Mouse (Mus musculus) cerebellum, adult 2 months (tissue): Measurements from ENCODE around the gene Baiap2. TPM values are rescaled to one million over a fixed set of nuclear protein-coding genes. Genes with fewer than 3 reads are reported as not detected.

Experiments
- DNase-seq, 2 experiments: peaks; one replicate each; pipeline ENCODE4 v3.0.0; 2021
- H3K27ac ChIP-seq: fragments of 200-500 bp; 2 replicates; pipeline ENCODE4 v1.5.1; 2012; ENCODE audit warnings: low read length, control low read depth, inconsistent platforms; ENCODE audit not compliant: insufficient read depth
- H3K27me3 ChIP-seq: fragments of 200-500 bp; 2 replicates; pipeline ENCODE4 v1.6.1; 2012; ENCODE audit warnings: inconsistent platforms, mild to moderate bottlenecking, low read length, moderate library complexity; ENCODE audit not compliant: control insufficient read depth, insufficient read depth
- H3K4me1 ChIP-seq: fragments of 200-500 bp; 2 replicates; pipeline ENCODE4 v1.6.1; 2011; ENCODE audit warnings: low read length; ENCODE audit not compliant: control insufficient read depth, insufficient read depth
- H3K4me3 ChIP-seq: fragments of 200-500 bp; replicated peaks from 2 replicates; pipeline ENCODE3; 2011; ENCODE audit warnings: mild to moderate bottlenecking, low read depth, low read length, control low read depth; ENCODE audit not compliant: insufficient read depth
- CTCF ChIP-seq: fragments of 200-500 bp; IDR thresholded peaks from 2 replicates; pipeline ENCODE4 v1.5.1; 2011; ENCODE audit warnings: low read depth, mild to moderate bottlenecking, control low read depth, low read length, moderate library complexity, borderline replicate concordance; ENCODE audit not compliant: insufficient read depth
- POLR2A ChIP-seq: fragments of 200-500 bp; IDR thresholded peaks from 2 replicates; pipeline ENCODE4 v1.6.1; 2011; ENCODE audit warnings: low read length, control low read depth, borderline replicate concordance; ENCODE audit not compliant: insufficient read depth
- WGBS: fragments of 180-500 bp; shearing (Covaris S2); methylation state at CpG from one replicate; pipeline ENCODE4 v1.1.7; 2018; 5-methylcytosine and 5-hydroxymethylcytosine counted together
- polyA plus RNA-seq: library from polyadenylated mRNA; depleted of rRNA; stranded (reverse); fragments of >200 nt; gene quantifications from 2 replicates; pipeline ENCODE4 v1.2.3, GENCODE M21; 2012

Baiap2 gene
- polyA plus RNA-seq, 1 experiment = 116 TPM

- DNase-seq = no peak
- 63% methylated on average over 5 of the region's 5 CpGs for WGBS
- TF ChIP-seq POLR2A (no peak), CTCF (no peak)
These were observed 21.9 kb upstream of the Baiap2 start for GRCm38 (mm10) chr11:119920668-119921067.

GRCm38 (mm10) chr11:119925176-119925575, 17.4 kb upstream of the Baiap2 start:
- no peak for DNase-seq
- 88% methylated on average over 5 of the region's 5 CpGs for WGBS
- TF ChIP-seq POLR2A (no peak), CTCF (no peak)
- no peak overlapping the region for H3K27ac ChIP-seq
- H3K4me3 ChIP-seq = no peak overlapping the region
- H3K4me1 ChIP-seq = peaks cover 10% of the 10 kb centered on the region
- H3K27me3 ChIP-seq = no peaks in the 10 kb centered on the region

More at GRCm38 (mm10) chr11:119920668-119921067, 21.9 kb upstream of the Baiap2 start:
- Histone ChIP-seq H3K4me3 (no peak overlapping the region), H3K4me1 (0 out of 2 replicates have a peak, but pooled peaks cover 2% of the 10 kb centered on the region), H3K27ac (no peak overlapping the region), H3K27me3 (no peaks in the 10 kb centered on the region)

- TF ChIP-seq POLR2A = no peak
- peak; percentile 41; the same call in 1 of the 2 replicates for TF ChIP-seq CTCF
- Histone ChIP-seq H3K4me3 (no peak overlapping the region), H3K27ac (no peak overlapping the region), H3K4me1 (peaks cover 11% of the 10 kb centered on the region), H3K27me3 (no peaks in the 10 kb centered on the region)
- 10% methylated on average over 5 of the region's 5 CpGs for WGBS
- DNase-seq = peak; percentile 35 to 52
These were observed 15.8 kb upstream of the Baiap2 start for GRCm38 (mm10) chr11:119926762-119927161.

- no peak overlapping the region for H3K27ac ChIP-seq
- no peaks in the 10 kb centered on the region for H3K27me3 ChIP-seq
- H3K4me3 ChIP-seq = no peak overlapping the region
- 79% methylated on average over 16 of the region's 16 CpGs for WGBS
- TF ChIP-seq POLR2A = no peak
- no peak for TF ChIP-seq CTCF
- H3K4me1 ChIP-seq = peaks cover 19% of the 10 kb centered on the region
- DNase-seq = no peak
These were observed 14.4 kb upstream of the Baiap2 start for GRCm38 (mm10) chr11:119928023-119928681.

- Histone ChIP-seq H3K4me3 (no peak overlapping the region), H3K4me1 (peaks cover 27% of the 10 kb centered on the region), H3K27ac (no peak overlapping the region), H3K27me3 (no peaks in the 10 kb centered on the region)
- TF ChIP-seq CTCF (no peak), POLR2A (no peak)
- 84% methylated on average over 6 of the region's 6 CpGs for WGBS
- no peak for DNase-seq
These were observed 12.8 kb upstream of the Baiap2 start for GRCm38 (mm10) chr11:119929603-119930265.

- TF ChIP-seq POLR2A (no peak), CTCF (no peak)
- Histone ChIP-seq H3K4me1 (peaks cover 29% of the 10 kb centered on the region), H3K27me3 (no peaks in the 10 kb centered on the region), H3K4me3 (no peak overlapping the region), H3K27ac (no peak overlapping the region)
- no peak for DNase-seq
- 7% methylated on average over 10 of the region's 10 CpGs for WGBS
These were observed 10.8 kb upstream of the Baiap2 start for GRCm38 (mm10) chr11:119931809-119932208.

- TF ChIP-seq POLR2A = no peak
- no peak for TF ChIP-seq CTCF
- H3K27ac ChIP-seq = no peak overlapping the region
- no peak overlapping the region for H3K4me3 ChIP-seq
- no peak for DNase-seq
- H3K4me1 ChIP-seq = peaks cover 39% of the 10 kb centered on the region
- WGBS = 32% methylated on average over 4 of the region's 4 CpGs
- no peaks in the 10 kb centered on the region for H3K27me3 ChIP-seq
These were observed 9.4 kb upstream of the Baiap2 start for GRCm38 (mm10) chr11:119933142-119933541.

GRCm38 (mm10) chr11:119933819-119934583, 8.6 kb upstream of the Baiap2 start:
- WGBS = 74% methylated on average over 8 of the region's 8 CpGs
- Histone ChIP-seq H3K27ac (no peak overlapping the region), H3K4me3 (no peak overlapping the region), H3K27me3 (no peaks in the 10 kb centered on the region), H3K4me1 (peaks cover 41% of the 10 kb centered on the region)
- no peak for DNase-seq
- TF ChIP-seq POLR2A = no peak
- no peak for TF ChIP-seq CTCF
